Mouse (Mus musculus) cortical plate, adult 2 months (tissue): ENCODE data around the gene Vwa3b. TPM values are rescaled to one million over a fixed set of nuclear protein-coding genes. Genes with fewer than 3 reads are reported as not detected.

Experiments
- H3K27ac ChIP-seq: fragments of 200-500 bp; 2 replicates; pipeline ENCODE4 v1.5.1; 2012; ENCODE audit warnings: low read length, control low read depth, inconsistent platforms; ENCODE audit not compliant: insufficient read depth
- H3K4me1 ChIP-seq: fragments of 200-500 bp; 2 replicates; pipeline ENCODE4 v1.6.1; 2011; ENCODE audit warnings: low read length; ENCODE audit not compliant: control insufficient read depth, insufficient read depth
- H3K4me3 ChIP-seq: fragments of 200-500 bp; 2 replicates; pipeline ENCODE4 v1.5.1; 2011; ENCODE audit warnings: mild to moderate bottlenecking, low read length, control low read depth; ENCODE audit not compliant: insufficient read depth
- CTCF ChIP-seq: fragments of 200-500 bp; IDR thresholded peaks from 2 replicates; pipeline ENCODE4 v1.5.1; 2011; ENCODE audit warnings: mild to moderate bottlenecking, control low read depth, low read length; ENCODE audit not compliant: insufficient read depth; ENCODE audit errors: extremely low read depth
- POLR2A ChIP-seq: fragments of 200-500 bp; IDR thresholded peaks from 2 replicates; pipeline ENCODE4 v1.6.1; 2011; ENCODE audit warnings: mild to moderate bottlenecking, low read length, control low read depth; ENCODE audit not compliant: insufficient read depth; ENCODE audit errors: extremely low read depth
- polyA plus RNA-seq: library from polyadenylated mRNA; depleted of rRNA; stranded (reverse); fragments of >200 nt; gene quantifications from 2 replicates; pipeline ENCODE4 v1.2.3, GENCODE M21; 2012

Vwa3b gene
- polyA plus RNA-seq, 1 experiment: 0.42 TPM

GRCm38 (mm10) chr1:37122798-37123197 is 96.4 kb downstream of the Vwa3b start:
- peaks cover 1% of the 10 kb centered on the region; the same call in 1 of the 2 replicates for H3K4me1 ChIP-seq
- H3K4me3 ChIP-seq: no peak overlapping the region
- TF ChIP-seq POLR2A (no peak), CTCF (no peak)
- no peak overlapping the region for H3K27ac ChIP-seq

- no peak overlapping the region for H3K4me3 ChIP-seq
- H3K4me1 ChIP-seq: no peaks in the 10 kb centered on the region
- no peak for TF ChIP-seq POLR2A
- no peak for TF ChIP-seq CTCF
- H3K27ac ChIP-seq: no peak overlapping the region
These were observed 98.4 kb downstream of the Vwa3b start for GRCm38 (mm10) chr1:37124696-37125349.

- H3K27ac ChIP-seq: no peak overlapping the region
- H3K4me3 ChIP-seq: no peak overlapping the region
- TF ChIP-seq CTCF (no peak), POLR2A (no peak)
- H3K4me1 ChIP-seq: no peaks in the 10 kb centered on the region
These were observed 103.7 kb downstream of the Vwa3b start for GRCm38 (mm10) chr1:37130012-37130570.

GRCm38 (mm10) chr1:37131146-37131545 is 104.8 kb downstream of the Vwa3b start:
- Histone ChIP-seq H3K27ac (no peak overlapping the region), H3K4me3 (no peak overlapping the region), H3K4me1 (no peaks in the 10 kb centered on the region)
- no peak for TF ChIP-seq CTCF
- no peak for TF ChIP-seq POLR2A

- Histone ChIP-seq H3K4me1 (no peaks in the 10 kb centered on the region), H3K4me3 (no peak overlapping the region), H3K27ac (no peak overlapping the region)
- TF ChIP-seq POLR2A (no peak), CTCF (no peak)
These were observed 106.0 kb downstream of the Vwa3b start for GRCm38 (mm10) chr1:37132433-37132832.

GRCm38 (mm10) chr1:37145966-37146365 is 119.6 kb downstream of the Vwa3b start:
- H3K27ac ChIP-seq: no peak overlapping the region
- no peaks in the 10 kb centered on the region for H3K4me1 ChIP-seq
- H3K4me3 ChIP-seq: no peak overlapping the region
- TF ChIP-seq POLR2A (no peak), CTCF (no peak)

- Histone ChIP-seq H3K4me3 (no peak overlapping the region), H3K4me1 (peaks cover 1% of the 10 kb centered on the region), H3K27ac (no peak overlapping the region)
- no peak for TF ChIP-seq CTCF
These were observed 123.5 kb downstream of the Vwa3b start for GRCm38 (mm10) chr1:37149866-37150265.

DNA sequence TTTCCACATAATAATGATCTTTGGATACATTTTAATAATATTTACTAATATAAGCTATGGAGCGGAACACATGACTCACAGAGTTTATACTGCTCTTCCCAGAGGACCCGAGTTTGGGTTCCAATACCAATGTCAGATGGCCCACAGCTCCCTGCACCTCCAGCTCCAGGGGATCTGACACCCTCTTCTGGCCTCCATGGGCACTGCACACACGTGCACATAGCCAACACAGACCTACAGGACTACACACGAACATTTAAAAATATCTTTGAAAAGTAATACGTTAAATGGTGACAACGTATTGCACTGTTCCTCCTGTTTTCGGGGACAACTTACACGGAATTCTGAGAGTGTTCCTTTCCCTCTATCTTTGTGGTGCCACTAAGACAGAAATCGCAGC is 125.5 kb downstream of the Vwa3b start:
- peaks cover 1% of the 10 kb centered on the region for H3K4me1 ChIP-seq
- H3K4me3 ChIP-seq: no peak overlapping the region
- no peak overlapping the region for H3K27ac ChIP-seq
- TF ChIP-seq CTCF (no peak), POLR2A (no peak)

GRCm38 (mm10) chr1:37166066-37166465 is 139.7 kb downstream of the Vwa3b start:
- Histone ChIP-seq H3K4me1 (no peaks in the 10 kb centered on the region), H3K27ac (no peak overlapping the region), H3K4me3 (no peak overlapping the region)
- TF ChIP-seq CTCF (no peak), POLR2A (no peak)

DNA sequence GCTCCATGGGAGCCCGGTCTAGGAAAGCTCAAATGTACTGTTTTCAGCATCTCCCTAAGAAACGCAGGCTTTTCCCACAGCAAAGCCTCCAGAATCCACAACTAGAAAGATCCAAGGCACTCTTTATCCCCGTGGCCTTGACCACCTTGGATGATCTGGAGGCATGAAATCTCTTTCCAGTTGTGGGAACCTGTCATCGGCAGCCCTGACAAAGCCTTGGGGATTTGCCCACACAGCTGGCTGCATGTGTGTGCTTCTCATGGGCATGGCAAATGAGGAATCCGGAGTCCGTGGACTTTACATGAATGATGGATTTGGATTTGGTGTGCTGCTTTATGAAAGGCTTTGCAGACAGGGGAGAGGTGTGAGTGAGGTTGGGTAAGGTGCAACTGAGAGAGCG is 141.5 kb downstream of the Vwa3b start:
- Histone ChIP-seq H3K4me3 (no peak overlapping the region), H3K27ac (no peak overlapping the region), H3K4me1 (no peaks in the 10 kb centered on the region)
- TF ChIP-seq CTCF (no peak), POLR2A (no peak)
